ENCODE assay signal across 8 mouse cellular contexts in the genomic region with DNA sequence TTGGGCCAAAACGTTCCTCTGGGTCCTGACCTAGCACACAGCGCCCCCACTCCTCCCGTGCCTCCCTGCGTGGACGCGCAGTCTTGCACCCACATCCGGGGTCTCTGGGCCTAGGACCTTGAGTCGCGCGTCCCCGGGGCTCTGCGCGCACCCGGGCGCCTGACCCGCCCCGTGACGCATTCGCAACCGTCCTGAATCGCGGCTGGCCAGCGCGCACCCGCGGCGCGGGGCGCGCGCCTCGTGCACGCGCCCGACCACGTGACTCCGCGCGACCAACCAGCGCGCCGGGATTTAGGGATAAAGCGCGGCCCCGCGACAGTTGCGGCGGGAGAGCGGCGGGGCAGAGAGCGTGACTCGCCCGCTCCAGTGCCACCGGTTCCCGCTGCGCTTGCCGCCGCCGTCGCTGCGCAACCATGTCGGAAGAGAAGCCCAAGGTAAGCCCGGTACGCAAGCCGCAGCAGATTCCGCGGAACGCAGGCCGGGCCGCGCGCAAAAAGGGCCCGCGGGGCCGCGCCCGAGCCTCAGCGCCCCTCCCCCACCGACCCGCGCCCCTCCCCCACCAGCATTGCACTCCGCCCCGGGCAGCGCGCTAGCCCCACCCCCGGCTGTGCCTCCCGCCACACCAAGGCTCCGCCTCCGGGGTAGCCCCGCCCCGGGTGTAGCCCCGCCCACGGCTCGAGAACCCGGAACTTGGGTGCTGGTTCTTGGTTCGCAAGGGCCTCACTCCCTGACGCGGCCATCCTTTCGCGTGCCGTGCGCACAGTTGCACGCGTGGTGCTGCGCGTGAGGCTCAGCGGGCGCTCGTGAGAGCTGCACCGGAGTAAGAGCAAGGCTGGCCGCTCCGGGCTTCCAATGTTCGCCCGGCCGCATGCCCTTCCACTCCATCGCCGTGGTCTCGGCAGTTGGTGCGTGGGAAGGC. TPM values are rescaled to one million over a fixed set of nuclear protein-coding genes. Genes with fewer than 3 reads are reported as not detected.
DNase-seq lines count a peak whose midpoint lies in the region; ATAC-seq lines count a peak whose summit lies in the region.

Sumo3 (plus strand) TSS at position 190 of the 919 bp plus-strand sequence.
Gm49325 (plus strand) TSS at position 290 of the 919 bp plus-strand sequence.

- no peaks in the 10 kb centered on the region for H3K9me3 ChIP-seq in hindbrain, embryonic 15.5 days

- DNase-seq in T-cell, adult 2 months (ENCODE audit: low spot score), result peak; percentile 99
- DNase-seq in cerebellum, postnatal 36 days, result peak; percentile 90 to 95
- DNase-seq in frontal cortex, postnatal 36 days (ENCODE audit: low spot score in 2 of 2), result peak; percentile 90 to 92
- peak; percentile 90 for DNase-seq in left cerebral cortex, adult 11 months (ENCODE audit: low spot score)
- DNase-seq in lung, postnatal 36 days, result peak; percentile 98
- DNase-seq in retina, embryonic 14.5 days (ENCODE audit: low spot score), result peak; percentile 92
- peak; percentile 99 to 100 for DNase-seq in thymus, postnatal 36 days

- peak within 1 kb of the TSS; percentile 96 for H3K27ac ChIP-seq in hindbrain, embryonic 15.5 days (replicated peaks)

- H3K36me3 ChIP-seq in hindbrain, embryonic 15.5 days, result peaks cover 15% of the 10 kb centered on the region

- H3K4me1 ChIP-seq in hindbrain, embryonic 15.5 days (replicated peaks), result peaks cover 30% of the 10 kb centered on the region

- H3K4me3 ChIP-seq in hindbrain, embryonic 15.5 days, result peak within 1 kb of the TSS; percentile 86

- peak within 1 kb of the TSS; percentile 75 for H3K9ac ChIP-seq in hindbrain, embryonic 15.5 days

- peak; percentile 83 for ATAC-seq in hindbrain, embryonic 15.5 days (ENCODE audit: low FRiP score, low read depth)

- under 1% methylated on average over 98 of the region's 119 CpGs for WGBS in hindbrain, embryonic 15.5 days

- H3K4me2 ChIP-seq in hindbrain, embryonic 15.5 days, result peak within 1 kb of the TSS; percentile 94

- no peaks in the 10 kb centered on the region for H3K27me3 ChIP-seq in hindbrain, embryonic 15.5 days

RNA-seq across cellular contexts. Expression of gene Sumo3, which starts in this region (rescaled TPM):
- polyA plus RNA-seq in hindbrain, embryonic 15.5 days (2015; fragmentation: Nextera tagmentation; extraction: Ambion mirVana), result 282 and 283 TPM in 2 replicates

RNA-seq across cellular contexts. Expression of gene Gm49325, which starts in this region (rescaled TPM):
- 2.9 TPM in 1 of 2 replicates, not detected in the other for polyA plus RNA-seq in hindbrain, embryonic 15.5 days (2015; fragmentation: Nextera tagmentation; extraction: Ambion mirVana)

Comparison
In these comparisons a context has a peak if more than half of its experiments do, and no peak if none do; other contexts are left out.
1. Peak in every context shown above with its lines: DNase-seq, ATAC-seq, H3K4me3 ChIP-seq and H3K27ac ChIP-seq.